Mouse (Mus musculus) gastrocnemius, adult 18-20 months (tissue): ENCODE data around the gene Shroom3. TPM values are rescaled to one million over a fixed set of nuclear protein-coding genes. Genes with fewer than 3 reads are reported as not detected.
"Not testable (repeated sequence)": the region's sequence is repeated elsewhere in the genome, so short reads cannot be mapped to it uniquely, and the experiment has no call there.

ENCODE experiments used
- DNase-seq: peaks from one replicate; pipeline ENCODE4 v3.0.0; 2021; ENCODE audit warnings: low spot score
- total RNA-seq, 2 experiments: library from RNA; stranded (reverse); gene quantifications; 2 replicates each; pipeline ENCODE4 v1.2.3; 2021

The Shroom3 gene
- total RNA-seq, 2 experiments from 2014 or later: 0.50 to 1.6 TPM

DNA sequence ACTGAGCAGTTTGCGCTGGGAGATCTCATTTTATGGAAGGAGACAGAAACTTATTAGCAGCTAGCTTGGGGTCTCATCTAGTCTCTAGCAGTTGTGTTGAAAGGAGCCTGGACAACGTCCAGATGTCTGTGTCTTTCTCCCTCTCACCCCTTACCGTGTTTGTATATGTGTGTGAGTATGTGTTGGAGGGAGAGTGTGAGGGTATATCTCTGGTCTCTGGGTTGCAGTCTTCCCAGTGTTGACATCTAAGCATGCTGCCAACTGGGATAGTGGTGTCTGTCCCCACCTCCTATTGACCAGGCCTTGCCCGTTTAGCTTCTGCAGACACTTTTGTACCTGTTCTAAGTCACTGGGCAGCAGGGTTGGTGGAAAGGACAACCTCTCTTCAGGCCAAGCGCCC is 207.7 kb downstream of the Shroom3 start:
- DNase-seq: no peak

DNA sequence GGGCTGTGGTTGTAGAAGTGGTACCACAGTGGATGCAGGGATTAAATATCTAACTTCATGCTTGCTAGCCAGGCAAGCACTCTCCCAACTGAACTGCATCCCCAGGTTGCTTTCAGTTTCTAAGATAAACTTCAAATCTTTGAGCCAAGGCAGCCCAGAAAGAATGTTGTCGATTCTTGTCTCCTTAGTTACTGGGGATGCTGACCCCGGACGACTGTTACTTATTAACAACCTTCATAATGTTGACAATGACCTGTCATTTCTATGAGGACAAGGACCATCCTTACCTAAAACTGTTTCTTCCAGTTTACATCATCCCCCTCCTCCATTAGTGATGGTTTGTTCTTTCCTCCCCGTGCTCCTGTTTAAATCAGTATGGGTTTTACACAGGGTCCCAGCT is 210.0 kb downstream of the Shroom3 start:
- no peak for DNase-seq

DNA sequence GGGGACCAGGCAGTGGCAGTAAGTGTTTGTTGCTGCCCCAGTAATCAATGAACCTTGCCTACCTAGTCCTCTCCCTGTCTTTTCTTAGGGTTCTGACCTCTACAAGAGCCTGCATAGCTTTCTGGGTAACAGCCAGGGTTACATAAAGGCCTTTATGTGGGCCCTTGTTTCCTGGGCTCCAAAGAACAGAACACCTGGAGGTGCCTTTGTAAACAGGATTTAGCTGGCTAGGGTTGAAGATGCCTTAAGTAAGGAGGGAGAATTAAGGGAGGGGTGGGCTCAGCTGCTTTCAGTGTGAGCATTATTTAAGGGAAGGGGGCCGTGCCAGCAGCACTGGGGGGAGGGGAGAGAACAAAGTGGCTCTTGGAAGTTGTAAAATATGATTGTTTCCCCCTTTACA is 210.5 kb downstream of the Shroom3 start:
- DNase-seq: no peak

DNA sequence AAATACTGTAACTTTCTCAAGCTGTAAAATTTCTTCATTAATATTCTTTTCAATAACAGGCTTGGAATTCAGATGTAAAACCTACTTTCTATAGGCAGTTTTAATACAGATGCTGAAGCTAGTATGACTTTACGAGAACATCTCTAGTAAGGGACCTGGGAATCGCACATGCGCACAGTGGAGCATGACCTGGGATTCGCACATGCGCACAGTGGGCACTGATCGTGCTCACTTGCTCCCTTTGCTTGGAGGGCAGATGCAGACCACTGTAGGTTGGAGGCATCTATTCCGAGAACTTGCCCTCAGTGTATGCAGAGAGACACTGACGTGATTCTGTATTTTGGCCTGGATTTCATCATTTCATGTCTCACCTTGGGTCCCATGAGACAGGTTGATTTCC is 212.6 kb downstream of the Shroom3 start:
- DNase-seq: no peak

DNA sequence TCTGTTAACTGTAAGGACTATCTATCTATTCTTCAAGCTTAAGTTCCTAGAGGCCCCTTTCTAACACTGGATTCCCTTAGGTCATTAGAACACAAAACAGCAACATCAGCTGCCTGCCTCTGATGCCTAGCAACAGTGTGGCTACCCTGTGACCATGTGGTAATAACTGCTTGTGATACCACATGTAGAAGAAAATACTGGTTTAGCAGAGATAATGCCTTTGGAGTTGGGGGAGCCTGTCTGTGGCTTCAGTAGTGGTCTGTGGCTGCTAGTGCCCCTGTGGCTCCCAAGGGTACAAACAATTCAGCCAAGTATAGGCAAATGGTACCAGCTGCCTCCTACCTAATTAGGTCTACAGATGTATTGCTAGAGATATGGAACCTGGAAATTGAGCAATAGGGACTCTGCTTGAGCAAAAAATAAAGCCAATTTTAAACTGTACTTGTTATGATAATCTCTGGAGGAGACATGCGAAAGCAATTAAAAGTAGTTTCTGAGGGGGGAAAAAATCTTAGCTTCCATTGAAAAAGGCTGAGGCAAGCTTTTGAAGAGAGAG is 213.6 kb downstream of the Shroom3 start:
- DNase-seq: no peak

DNA sequence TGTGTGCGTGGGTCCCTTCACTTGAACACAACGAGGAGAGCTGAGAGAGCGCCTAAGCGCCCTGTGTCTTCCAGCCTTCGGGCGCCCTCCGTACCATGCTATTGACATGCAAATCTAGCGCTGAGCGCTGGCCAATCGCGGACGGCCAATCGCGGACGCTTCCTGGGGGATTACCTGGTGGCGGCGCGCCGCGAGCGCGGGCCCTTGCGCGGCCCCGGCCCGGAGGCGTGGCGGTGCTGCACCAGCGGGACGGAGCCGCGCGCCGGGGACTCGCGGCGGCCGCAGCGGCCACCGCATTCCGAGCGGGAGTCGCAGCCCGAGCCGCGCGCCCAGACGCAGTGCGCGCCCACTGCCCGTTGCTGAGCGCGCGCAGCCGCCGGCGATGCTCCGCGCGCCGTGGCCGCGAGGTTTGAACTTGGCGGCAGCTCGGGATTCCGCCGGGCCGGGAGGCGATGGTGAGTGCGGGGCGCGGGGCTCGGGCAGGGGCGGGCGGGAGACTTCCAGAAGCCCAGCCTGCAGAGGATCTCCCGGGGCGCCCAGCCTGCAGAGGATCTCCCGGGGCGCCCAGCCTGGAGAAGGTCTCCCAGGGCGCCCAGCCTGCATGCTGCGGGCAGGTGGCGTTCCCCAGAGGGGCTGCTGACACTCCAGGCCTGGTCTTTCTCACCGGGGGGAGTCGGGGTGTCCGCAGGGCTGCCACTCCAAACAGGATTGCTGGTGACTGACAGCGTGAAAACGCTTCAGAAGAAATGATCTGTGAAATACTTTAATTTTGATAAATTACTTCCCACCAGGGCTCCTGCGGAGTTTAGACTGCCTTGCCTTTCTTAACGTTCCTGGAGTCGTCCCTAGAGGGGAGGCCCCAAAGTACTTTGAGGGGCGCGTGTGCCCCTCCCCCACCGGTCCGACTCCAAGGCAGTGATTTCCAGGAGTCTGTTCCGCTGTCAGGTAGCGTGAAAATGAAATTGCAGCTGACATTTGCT is 214.8 kb downstream of the Shroom3 start:
- peak; percentile 15 for DNase-seq

DNA sequence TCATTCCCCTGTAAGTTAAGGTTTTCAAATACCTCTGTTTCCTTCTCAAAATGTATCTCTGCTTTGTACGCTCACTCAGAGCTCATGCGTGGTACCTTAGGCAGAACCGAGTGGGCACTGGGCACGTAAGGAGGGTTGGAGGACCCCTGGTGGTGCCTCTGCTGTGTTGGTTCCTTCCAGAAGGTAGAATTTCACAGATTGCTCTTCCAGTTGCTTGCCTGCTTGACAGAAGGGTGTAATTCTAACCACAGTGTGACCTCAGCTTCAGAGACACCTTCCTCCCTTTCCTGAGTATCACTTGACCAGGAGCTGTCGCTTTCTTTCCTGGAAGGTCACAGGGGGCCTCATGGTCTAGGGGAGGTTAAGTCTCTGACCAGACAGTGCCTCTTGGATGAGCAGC is 217.2 kb downstream of the Shroom3 start:
- no peak for DNase-seq

DNA sequence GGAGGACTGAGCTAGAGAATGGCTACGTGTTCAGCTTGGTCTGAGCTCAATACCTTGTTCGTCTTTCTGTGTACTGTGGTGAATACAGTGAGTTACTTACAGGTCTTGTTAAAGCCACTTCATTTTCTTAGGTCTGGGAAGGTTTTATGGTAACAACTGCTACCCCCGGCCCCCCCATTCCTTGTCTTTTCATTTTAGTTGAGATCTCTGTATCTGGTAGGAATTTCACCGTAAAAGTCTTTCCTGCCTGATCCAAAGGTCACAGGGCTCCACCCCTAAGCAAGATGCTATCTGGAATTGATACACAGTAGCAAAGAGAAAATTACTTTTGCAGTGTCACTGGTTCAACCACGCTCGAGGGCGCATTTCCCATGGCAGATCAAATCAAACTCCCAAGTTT is 218.6 kb downstream of the Shroom3 start:
- DNase-seq: no peak

DNA sequence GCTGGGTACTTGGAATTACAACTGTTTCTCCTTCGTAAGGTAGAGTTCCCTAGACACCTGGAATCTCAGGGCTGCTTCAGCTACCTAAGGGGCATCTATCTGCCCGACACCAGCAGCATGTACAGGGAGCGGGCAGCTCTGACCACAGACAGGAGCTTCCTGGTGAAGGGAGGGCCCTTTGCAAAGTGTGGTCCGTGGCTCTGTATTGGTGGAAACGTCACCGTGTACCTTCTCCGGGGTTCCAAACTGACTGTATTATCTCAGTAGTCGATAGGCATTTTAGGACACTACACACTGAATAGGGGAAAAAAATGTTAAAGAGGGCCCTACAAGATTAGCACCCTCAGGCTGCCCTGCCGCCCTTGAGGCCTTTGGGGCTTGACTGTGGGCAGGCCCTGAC is 221.9 kb downstream of the Shroom3 start:
- DNase-seq: no peak

DNA sequence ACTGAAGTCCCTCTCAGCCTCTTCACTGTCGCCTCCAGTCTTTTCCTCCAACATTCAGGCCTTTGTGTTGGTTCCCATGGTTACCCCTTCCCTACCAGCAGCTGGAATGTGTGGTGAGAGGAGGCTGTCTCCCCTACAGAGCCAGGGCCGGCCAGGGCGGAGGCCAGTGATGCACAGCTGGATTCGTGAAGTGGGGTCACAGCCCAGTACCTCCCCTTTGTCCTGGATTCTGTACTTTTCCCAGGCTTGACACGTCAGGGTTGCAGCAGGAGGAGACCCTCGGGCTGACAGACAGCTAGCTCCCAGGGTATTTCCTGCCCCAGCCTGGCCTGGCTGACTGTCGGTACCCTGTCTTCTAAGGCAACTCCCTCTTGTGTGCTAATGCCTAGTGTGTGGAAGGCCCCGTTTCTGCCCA is 222.4 kb downstream of the Shroom3 start:
- no peak for DNase-seq

DNA sequence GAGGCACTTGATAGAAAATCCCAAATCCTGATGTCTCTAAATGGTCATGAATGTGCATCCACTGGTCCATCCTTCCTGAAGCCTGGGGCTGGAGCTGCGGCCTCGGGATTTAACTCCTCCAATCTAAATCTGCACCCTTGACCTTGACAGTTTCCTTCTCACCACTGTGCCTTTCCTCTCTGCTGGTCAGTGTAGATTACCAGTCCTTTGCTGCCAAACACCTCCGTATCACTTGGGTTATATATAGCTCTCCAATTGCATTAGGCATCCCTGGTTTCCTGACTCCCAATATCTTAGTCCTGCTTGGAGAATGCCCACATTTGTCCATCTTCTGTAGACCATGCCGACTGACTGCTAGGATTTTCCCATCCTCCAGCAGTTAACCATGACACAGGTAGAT is 225.0 kb downstream of the Shroom3 start:
- no peak for DNase-seq

DNA sequence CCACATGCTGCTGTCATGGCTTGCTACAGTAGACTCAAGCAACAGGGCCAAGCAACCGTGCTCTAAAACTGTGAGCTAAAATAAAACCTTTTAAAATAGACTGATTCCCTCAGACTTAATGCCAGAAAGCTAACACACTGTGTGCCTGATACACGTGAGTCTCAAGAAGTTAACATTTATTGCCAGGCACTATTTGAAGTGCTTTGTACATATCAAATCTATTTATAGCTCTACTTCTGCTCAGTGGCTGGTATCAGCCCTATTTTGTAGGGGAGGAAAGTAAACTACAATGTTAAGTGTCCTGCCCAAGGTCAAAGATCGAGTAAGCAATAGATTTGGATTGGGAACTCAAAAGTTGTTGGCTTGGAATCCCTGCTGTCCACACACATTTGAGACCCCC is 227.6 kb downstream of the Shroom3 start:
- no peak for DNase-seq

DNA sequence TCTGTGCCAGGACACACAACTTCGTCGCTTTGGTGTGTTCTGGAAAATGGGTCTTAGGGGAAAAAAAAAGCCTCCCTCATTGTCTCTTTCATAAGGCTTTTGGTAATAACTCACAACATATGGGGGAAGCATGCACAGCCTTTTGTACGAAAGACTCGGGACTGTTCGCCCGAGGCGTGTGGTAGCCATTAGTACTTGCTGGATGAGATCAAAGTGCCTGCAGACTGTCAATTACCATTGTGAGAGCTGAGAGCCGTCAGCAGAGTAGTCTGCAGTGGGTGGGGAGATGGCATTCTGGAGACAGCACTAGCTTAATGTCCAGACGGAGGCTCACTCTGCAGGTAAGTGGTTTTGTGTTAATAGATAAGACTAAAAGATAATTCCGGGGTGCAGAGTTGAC is 232.2 kb downstream of the Shroom3 start:
- no peak for DNase-seq

DNA sequence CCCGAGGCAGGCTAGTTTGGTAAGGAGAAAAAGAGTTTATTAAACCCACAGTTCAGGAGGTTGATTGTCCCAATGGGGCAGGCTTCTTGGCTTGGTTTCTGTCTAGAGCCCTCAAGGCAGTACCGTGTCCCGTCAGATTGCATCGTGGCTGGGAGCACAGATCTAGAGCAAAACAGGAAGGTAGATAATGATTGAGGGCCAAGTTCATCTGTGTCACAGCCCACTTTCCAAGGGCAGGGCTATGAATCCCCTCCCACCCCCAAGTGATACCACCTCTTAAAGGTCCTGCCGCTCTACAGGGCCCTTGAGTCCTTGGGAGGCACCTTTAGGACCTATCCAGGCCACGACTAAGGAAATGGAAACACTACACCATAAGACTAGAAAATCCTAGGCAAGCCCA is 234.5 kb downstream of the Shroom3 start:
- DNase-seq: no peak

DNA sequence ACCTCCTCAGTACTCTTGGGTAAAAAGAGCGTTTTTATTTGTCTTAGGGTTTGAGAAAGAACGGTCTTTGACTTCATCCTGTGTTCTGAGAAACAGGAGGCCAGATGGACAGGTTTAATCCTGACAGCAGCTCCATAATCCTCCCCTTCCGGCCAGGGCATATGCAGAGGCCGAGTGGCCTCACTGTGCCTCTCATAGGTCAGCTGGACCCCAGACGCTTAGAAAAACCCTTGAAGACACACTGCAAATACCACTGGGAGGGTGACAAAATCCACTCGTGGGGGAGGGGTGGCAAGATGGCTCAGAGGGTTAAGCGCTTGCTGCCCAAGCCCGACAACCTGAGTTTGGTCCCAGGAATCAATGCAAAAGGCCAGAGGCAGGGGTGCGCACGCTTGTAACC is 234.9 kb downstream of the Shroom3 start:
- no peak for DNase-seq

DNA sequence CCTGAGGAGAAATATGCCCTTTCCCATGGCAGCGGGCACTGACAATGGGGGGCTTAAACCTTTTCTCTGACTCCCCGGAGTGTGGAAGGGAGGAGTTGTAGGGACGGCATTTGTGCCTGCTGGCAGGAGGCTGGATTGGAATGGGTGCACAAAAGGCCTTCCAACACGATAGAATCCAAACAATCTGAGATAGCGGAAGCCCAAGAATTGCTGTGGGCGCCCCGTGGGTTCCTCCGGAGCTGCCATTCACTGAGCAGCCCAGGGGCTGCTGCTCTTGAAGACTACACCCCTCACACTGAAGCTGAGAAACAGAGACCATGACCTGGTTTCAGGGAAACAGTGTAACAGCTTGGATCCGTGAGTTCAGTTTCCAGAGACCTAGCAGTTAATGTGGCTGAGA is 235.6 kb downstream of the Shroom3 start:
- DNase-seq: no peak

DNA sequence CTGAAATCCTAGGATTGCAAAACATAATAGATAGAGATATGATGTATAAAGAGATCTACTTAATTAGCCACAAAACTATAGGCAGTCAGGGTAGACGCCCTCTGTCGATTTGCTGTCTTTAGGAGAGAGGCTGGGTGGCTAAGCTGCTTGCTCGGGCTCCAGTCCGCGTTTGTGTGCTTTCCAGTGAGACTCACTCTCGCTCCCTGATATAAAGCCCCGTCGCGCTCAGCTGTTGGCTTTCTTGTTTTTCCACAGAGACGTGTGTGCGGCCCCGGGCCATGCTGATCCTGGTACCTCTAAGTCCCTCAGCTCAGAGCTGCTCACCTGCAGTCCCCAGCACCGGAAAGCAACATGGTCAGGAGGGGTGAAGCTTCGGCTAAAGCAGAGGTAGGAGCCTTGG is 236.2 kb downstream of the Shroom3 start:
- no peak for DNase-seq

DNA sequence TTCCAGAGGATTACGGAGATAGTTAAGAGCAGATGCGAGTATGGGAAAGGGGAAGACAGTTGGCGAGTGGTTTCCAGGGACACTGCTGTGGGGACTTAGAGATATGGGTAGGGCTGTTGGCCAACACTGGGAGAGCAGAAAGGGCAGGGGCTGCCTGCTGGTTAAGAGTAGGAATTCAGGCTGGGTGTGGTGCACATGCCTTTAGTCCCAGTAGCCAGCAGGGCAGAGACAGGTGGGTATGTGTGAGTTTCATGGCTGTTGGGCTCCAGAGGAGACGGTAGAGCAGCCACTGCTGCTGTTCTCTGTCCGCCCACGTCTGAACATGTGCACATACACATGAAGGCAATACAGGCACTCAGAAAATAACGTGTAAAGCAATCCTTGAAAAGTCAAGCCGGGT is 237.7 kb downstream of the Shroom3 start:
- no peak for DNase-seq

DNA sequence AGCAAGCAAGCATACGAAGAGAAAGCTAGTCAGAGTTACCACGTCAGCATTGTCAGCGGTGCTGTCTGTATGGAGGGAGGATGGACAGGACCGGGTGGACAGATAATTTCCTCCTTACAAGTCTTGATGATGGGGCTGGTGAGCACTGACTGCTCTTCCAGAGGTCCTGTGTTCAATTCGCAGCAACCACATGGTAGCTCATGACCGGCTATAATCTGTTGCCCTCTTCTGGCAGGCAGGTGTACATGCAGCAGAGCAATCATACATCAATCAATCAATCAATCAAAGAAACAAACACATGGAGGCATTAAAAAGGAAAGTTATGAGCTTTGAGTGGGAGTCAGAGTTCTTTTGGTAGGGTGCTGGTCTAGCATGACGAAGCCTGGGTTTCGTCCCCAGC is 238.5 kb downstream of the Shroom3 start:
- DNase-seq: no peak

DNA sequence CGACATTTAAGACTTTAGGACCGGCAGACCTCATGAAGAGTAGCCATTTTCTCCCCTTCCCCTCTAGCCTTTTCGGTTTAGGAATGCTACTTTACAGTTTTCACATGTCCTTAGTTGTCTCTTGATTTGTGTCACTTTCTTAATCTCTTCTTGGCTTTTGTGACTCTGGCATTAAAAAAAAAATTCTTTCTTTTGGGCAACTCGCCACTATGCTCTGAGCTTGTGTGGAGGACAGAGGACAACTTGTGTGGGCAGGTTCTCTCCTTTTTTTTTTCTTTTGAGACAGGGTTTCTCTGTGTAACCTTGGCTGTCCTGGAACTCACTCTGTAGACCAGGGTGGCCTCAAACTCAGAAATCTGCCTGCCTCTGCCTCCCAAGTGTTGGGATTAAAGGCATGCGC is 239.7 kb downstream of the Shroom3 start:
- not testable (repeated sequence) for DNase-seq

DNA sequence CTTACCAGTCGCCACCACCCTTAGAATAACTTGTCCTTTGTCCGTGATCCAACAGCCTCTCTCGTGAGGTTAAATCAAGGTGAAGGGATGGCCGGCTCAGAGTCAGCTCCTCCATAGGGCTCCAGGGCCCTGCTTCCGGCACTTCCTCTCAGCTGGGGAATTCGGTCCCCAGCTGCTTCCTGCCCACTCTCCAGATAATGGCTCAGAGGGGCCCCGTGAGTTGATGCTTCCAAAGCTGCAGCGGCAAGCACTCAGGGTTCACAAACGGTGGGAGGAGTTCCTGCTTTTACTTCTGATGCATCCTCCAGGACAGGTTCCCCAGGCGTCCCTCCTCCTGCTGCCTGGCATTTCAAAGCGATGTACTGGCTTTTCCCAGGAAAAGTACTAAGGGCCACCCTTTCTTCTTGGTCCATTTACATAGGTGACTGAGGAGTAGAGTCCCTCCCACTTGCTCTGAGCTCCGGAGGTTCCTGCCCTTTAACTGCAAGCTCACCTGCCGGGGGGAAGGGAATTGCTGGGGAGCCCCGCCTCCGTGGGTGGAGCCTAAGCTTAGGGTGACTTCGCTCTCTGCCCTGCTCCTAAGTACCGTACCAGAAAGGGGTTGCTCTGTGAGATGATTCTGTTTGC is 241.7 kb downstream of the Shroom3 start:
- DNase-seq: no peak

DNA sequence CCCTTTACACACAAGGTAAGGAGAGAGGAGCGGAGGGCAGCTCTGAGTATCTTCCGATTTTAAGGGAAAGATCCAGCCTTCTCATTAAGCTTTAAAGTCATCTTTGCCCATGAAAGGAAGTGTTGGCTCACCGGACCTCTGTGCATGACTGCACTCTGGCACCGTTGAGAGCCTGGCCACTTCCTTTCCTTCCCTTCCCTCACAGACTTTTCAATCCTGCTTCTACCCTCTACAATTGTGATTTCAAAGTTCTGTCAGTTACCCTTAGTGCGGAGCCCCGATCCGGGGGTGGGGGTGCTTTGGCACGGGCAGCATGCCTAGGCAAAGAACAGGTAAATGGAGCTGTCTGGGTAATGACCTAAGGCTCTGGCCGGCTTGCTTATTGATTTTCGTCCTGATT is 244.4 kb downstream of the Shroom3 start:
- DNase-seq: no peak

DNA sequence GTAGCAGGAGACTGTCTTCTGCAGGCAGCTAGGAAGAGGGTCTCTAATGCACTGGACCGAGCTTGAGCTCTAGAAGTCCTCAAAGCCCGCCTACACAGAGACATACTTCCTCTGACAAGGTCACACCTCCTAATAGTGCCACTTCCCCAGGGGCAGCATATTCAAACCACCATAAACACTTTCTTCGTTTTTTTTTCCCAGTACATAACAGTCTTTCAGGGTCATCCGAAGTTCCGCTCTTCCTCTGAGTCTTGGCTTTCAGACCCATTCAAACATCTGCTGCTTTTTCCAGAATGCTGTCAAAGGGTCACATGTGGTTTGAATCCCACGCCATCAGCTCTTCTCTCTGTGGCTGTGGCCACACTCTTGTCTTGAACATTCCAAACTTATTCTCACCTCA is 247.3 kb downstream of the Shroom3 start:
- DNase-seq: no peak
